Mouse (Mus musculus): ENCODE measurements around the gene Rusc1. TPM values are rescaled to one million over a fixed set of nuclear protein-coding genes. Genes with fewer than 3 reads are reported as not detected.
"Not testable (repeated sequence)": the region's sequence is repeated elsewhere in the genome, so short reads cannot be mapped to it uniquely, and the experiment has no call there.

Gene Rusc1
- polyA plus RNA-seq, 1 experiment, result 25.0 TPM

DNA sequence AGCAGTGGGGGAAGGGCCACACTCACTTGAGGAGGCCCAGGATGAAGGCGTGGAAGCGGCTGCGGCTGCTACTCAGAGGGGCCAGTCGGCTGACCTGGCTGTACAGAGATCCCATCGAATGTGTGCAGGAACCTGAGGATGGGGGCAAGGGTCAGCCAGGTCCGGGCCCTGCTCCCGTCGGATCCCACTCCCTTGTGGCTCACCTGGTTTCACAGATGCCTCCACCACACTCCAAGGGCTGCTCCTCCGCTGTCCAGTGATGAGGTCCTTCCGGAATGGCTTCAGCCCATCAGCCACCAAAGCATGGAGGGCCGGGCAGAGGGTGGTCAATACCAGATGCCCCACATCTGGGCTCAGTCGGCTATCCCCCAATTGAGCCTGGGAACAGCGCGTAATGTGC, 4.1 kb downstream of the Rusc1 start:
- Histone ChIP-seq H3K79me2 (ENCODE audit: control insufficient read depth, insufficient read depth) (no peaks in the 10 kb centered on the region), H3K27me3 (ENCODE audit: control insufficient read depth, insufficient read depth, insufficient read length) (no peaks in the 10 kb centered on the region), H3ac (ENCODE audit: control insufficient read depth, insufficient read length, low read depth) (no peak overlapping the region), H3K36me3 (ENCODE audit: control insufficient read depth, insufficient read depth) (peaks cover 3% of the 10 kb centered on the region), H3K79me3 (ENCODE audit: low read depth) (no peaks in the 10 kb centered on the region), H3K4me3 (ENCODE audit: insufficient read depth, poor library complexity, severe bottlenecking) (no peak overlapping the region)
- TF ChIP-seq CTCF (IDR thresholded peaks at IDR 0.05; ENCODE audit: control insufficient read depth, insufficient read depth, insufficient read length), result no peak
- no peak for TF ChIP-seq MYOD1 (IDR thresholded peaks at IDR 0.05; ENCODE audit: control insufficient read depth, insufficient read length, low read depth)
- no peak for TF ChIP-seq MYOG (IDR thresholded peaks at IDR 0.05; ENCODE audit: control insufficient read depth, extremely low read depth, insufficient read length)
- TF ChIP-seq USF1 (IDR thresholded peaks at IDR 0.05; ENCODE audit: low read depth), result no peak
- TF ChIP-seq MAX (IDR thresholded peaks at IDR 0.05), result no peak
- no peak for TF ChIP-seq CEBPB (IDR thresholded peaks at IDR 0.05; ENCODE audit: low read depth)
- no peak for TF ChIP-seq FOSL1 (IDR thresholded peaks at IDR 0.05; ENCODE audit: insufficient read depth, low read length, poor library complexity, severe bottlenecking)

DNA sequence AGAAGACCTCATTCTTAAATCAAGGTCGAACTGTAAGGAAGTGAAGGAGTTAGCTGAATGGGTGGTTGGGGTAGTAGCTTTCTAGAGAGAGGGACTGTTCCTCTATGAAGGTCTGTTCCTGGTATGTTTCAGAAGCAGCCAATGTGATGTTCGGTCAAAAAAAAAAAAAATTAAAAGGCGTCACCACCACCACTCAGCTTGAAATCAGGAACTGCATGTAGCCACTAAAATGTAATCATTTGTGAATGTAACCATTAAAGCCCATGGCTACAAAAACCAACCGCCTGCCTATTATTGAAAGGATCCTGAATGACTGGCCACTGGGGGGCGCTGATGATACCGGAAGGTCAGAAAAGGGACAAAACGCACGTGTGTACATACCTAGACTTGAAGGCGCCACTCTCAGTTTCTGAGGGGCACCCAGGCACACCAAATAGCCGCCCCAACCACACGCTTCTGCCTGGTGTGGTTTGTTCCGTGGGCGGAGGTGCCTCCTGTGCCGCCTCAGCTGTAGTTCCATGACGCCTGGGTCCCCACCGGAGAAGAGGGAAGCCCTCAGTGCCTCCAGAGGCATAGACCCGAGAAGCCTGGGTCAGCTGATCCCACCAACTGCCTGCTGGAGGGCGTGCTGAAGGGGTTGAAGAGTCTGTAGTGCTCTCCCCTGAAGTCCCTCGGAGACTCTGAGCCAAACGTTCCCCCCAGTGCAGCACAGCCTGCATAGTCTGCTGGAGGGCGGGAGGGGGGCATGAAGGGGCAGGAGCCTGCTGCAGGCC, 5.6 kb downstream of the Rusc1 start:
- no peaks in the 10 kb centered on the region for H3K27me3 ChIP-seq (ENCODE audit: control insufficient read depth, insufficient read depth, insufficient read length)
- TF ChIP-seq MYOD1 (IDR thresholded peaks at IDR 0.05; ENCODE audit: control insufficient read depth, insufficient read length, low read depth) (no peak), MAX (IDR thresholded peaks at IDR 0.05) (peak; percentile 28), FOSL1 (IDR thresholded peaks at IDR 0.05; ENCODE audit: insufficient read depth, low read length, poor library complexity, severe bottlenecking) (no peak)
- H3K36me3 ChIP-seq (ENCODE audit: control insufficient read depth, insufficient read depth), result no peaks in the 10 kb centered on the region
- H3K4me3 ChIP-seq (ENCODE audit: insufficient read depth, poor library complexity, severe bottlenecking), result no peak overlapping the region
- no peaks in the 10 kb centered on the region for H3K79me3 ChIP-seq (ENCODE audit: low read depth)
- no peak overlapping the region for H3ac ChIP-seq (ENCODE audit: control insufficient read depth, insufficient read length, low read depth)
- no peaks in the 10 kb centered on the region for H3K79me2 ChIP-seq (ENCODE audit: control insufficient read depth, insufficient read depth)

DNA sequence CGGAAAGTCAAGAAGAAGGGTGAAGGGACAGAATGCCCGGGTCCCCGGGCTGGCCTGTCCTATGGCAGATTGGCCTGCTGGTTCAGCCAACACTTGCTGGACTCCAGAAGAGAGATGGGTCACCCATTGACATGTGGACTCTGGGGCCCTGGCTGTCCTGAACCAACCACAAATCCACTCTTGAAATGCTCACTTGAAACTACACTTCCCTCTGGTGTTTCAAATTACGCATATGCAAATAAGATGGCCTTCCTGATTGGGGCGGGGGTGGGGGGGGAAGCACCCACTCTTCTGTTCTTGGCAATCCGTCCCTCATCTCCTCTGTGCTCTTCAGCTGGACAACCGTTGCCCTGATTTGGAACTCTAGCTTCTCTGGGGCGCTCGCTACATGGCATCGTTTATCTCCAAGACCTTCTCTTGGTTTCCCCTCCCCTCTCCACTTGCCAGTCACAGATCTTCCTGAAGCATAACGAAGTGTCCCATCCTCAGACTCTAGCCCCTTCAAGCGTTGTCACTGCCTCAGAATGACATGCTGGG, 8.4 kb downstream of the Rusc1 start:
- no peaks in the 10 kb centered on the region for H3K27me3 ChIP-seq (ENCODE audit: control insufficient read depth, insufficient read depth, insufficient read length)
- TF ChIP-seq CTCF (IDR thresholded peaks at IDR 0.05; ENCODE audit: control insufficient read depth, insufficient read depth, insufficient read length), result no peak
- TF ChIP-seq MAX (IDR thresholded peaks at IDR 0.05), result no peak
- TF ChIP-seq CEBPB (IDR thresholded peaks at IDR 0.05; ENCODE audit: low read depth), result no peak
- TF ChIP-seq FOSL1 (IDR thresholded peaks at IDR 0.05; ENCODE audit: insufficient read depth, low read length, poor library complexity, severe bottlenecking), result no peak
- TF ChIP-seq MYOG (IDR thresholded peaks at IDR 0.05; ENCODE audit: control insufficient read depth, extremely low read depth, insufficient read length), result no peak
- no peak for TF ChIP-seq USF1 (IDR thresholded peaks at IDR 0.05; ENCODE audit: low read depth)
- no peaks in the 10 kb centered on the region for H3K79me2 ChIP-seq (ENCODE audit: control insufficient read depth, insufficient read depth)
- no peaks in the 10 kb centered on the region for H3K79me3 ChIP-seq (ENCODE audit: low read depth)
- H3ac ChIP-seq (ENCODE audit: control insufficient read depth, insufficient read length, low read depth), result no peak overlapping the region
- H3K4me3 ChIP-seq (ENCODE audit: insufficient read depth, poor library complexity, severe bottlenecking), result no peak overlapping the region
- H3K36me3 ChIP-seq (ENCODE audit: control insufficient read depth, insufficient read depth), result peaks cover 10% of the 10 kb centered on the region

DNA sequence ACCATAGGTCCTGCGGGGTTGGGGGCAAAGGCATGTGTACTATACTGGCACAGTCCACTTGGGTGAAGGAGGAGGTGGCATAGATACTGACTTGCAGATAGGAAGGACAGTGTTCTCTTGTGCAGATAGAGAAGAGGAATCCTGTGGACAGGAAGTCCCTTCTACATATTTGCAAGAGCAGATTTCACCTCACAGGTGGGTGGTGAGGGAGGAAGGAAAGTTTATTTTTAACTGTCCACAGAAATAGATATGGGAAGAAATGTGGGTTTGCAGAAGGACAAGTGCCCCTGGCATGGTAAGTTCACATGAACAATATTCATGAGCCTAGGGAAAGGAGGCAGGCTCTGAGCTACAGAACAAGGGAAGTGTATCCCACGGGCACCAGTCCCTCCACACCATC, 9.0 kb downstream of the Rusc1 start:
- Histone ChIP-seq H3K27me3 (ENCODE audit: control insufficient read depth, insufficient read depth, insufficient read length) (no peaks in the 10 kb centered on the region), H3K79me2 (ENCODE audit: control insufficient read depth, insufficient read depth) (no peaks in the 10 kb centered on the region), H3K4me3 (ENCODE audit: insufficient read depth, poor library complexity, severe bottlenecking) (no peak overlapping the region), H3K79me3 (ENCODE audit: low read depth) (no peaks in the 10 kb centered on the region), H3K36me3 (ENCODE audit: control insufficient read depth, insufficient read depth) (peaks cover 16% of the 10 kb centered on the region), H3ac (ENCODE audit: control insufficient read depth, insufficient read length, low read depth) (no peak overlapping the region)
- TF ChIP-seq CTCF (IDR thresholded peaks at IDR 0.05; ENCODE audit: control insufficient read depth, insufficient read depth, insufficient read length) (no peak), USF1 (IDR thresholded peaks at IDR 0.05; ENCODE audit: low read depth) (no peak), FOSL1 (IDR thresholded peaks at IDR 0.05; ENCODE audit: insufficient read depth, low read length, poor library complexity, severe bottlenecking) (no peak), MAX (IDR thresholded peaks at IDR 0.05) (no peak), CEBPB (IDR thresholded peaks at IDR 0.05; ENCODE audit: low read depth) (no peak), MYOD1 (IDR thresholded peaks at IDR 0.05; ENCODE audit: control insufficient read depth, insufficient read length, low read depth) (no peak), MYOG (IDR thresholded peaks at IDR 0.05; ENCODE audit: control insufficient read depth, extremely low read depth, insufficient read length) (no peak)

DNA sequence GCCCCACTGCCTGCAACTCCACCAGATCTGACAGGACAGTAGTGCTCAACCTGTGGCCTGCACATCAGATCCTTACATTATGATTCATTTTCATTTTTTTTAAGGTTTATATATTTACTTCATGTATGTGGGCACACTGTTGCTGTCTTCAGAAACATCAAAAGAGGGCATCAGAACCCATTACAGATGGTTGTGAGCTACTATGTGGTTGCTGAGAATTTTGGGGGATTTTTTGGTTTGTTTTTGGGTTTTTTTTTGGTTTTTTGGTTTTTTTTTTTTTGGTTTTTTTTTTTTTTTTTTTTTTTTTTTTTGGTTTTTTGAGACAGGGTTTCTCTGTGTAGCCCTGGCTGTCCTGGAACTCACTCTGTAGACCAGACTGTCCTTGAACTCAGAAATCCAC, 10.8 kb downstream of the Rusc1 start:
- peaks cover 33% of the 10 kb centered on the region for H3K36me3 ChIP-seq (ENCODE audit: control insufficient read depth, insufficient read depth)
- H3K79me2 ChIP-seq (ENCODE audit: control insufficient read depth, insufficient read depth); H3K27me3 ChIP-seq (ENCODE audit: control insufficient read depth, insufficient read depth, insufficient read length); H3K4me3 ChIP-seq (ENCODE audit: insufficient read depth, poor library complexity, severe bottlenecking); H3ac ChIP-seq (ENCODE audit: control insufficient read depth, insufficient read length, low read depth); H3K79me3 ChIP-seq (ENCODE audit: low read depth): not testable (repeated sequence)

DNA sequence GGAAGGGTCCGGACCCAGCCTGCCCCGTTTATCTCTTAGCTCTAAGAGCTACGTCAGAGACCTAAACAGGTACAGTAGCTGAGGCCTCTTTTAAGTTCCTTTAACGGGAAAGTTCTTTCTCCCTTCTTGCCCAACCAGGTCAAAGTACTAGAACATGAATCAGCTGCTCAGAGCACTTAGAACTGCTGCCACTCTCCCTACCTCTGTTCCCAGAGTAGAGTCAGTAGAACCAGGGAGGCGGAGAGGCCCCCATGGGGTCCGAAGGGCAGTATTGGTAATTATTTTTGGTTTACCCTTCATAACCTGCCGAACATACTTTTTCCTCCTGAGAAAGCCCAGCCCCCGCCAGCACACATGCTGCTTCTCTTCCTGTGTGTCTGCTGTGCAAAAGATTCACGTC, 15.7 kb downstream of the Rusc1 start:
- Histone ChIP-seq H3K79me3 (ENCODE audit: low read depth) (no peaks in the 10 kb centered on the region), H3ac (ENCODE audit: control insufficient read depth, insufficient read length, low read depth) (no peak overlapping the region), H3K36me3 (ENCODE audit: control insufficient read depth, insufficient read depth) (peaks cover 75% of the 10 kb centered on the region), H3K4me3 (ENCODE audit: insufficient read depth, poor library complexity, severe bottlenecking) (no peak overlapping the region), H3K27me3 (ENCODE audit: control insufficient read depth, insufficient read depth, insufficient read length) (no peaks in the 10 kb centered on the region), H3K79me2 (ENCODE audit: control insufficient read depth, insufficient read depth) (no peaks in the 10 kb centered on the region)
- no peak for TF ChIP-seq USF1 (IDR thresholded peaks at IDR 0.05; ENCODE audit: low read depth)
- TF ChIP-seq CTCF (IDR thresholded peaks at IDR 0.05; ENCODE audit: control insufficient read depth, insufficient read depth, insufficient read length), result no peak
- TF ChIP-seq MAX (IDR thresholded peaks at IDR 0.05), result no peak
- TF ChIP-seq CEBPB (IDR thresholded peaks at IDR 0.05; ENCODE audit: low read depth), result no peak
- no peak for TF ChIP-seq MYOG (IDR thresholded peaks at IDR 0.05; ENCODE audit: control insufficient read depth, extremely low read depth, insufficient read length)
- TF ChIP-seq MYOD1 (IDR thresholded peaks at IDR 0.05; ENCODE audit: control insufficient read depth, insufficient read length, low read depth), result no peak
- TF ChIP-seq FOSL1 (IDR thresholded peaks at IDR 0.05; ENCODE audit: insufficient read depth, low read length, poor library complexity, severe bottlenecking), result no peak
